Mouse (Mus musculus) left cerebral cortex, postnatal 25 days (tissue): Measurements from ENCODE around the gene Olfr69. TPM values are rescaled to one million over a fixed set of nuclear protein-coding genes. Genes with fewer than 3 reads are reported as not detected.
"Not testable (repeated sequence)": the region's sequence is repeated elsewhere in the genome, so short reads cannot be mapped to it uniquely, and the experiment has no call there.

Experiments
- DNase-seq, 2 experiments: peaks; one replicate each; pipeline ENCODE4 v3.0.0; 2022; ENCODE audit warnings: low spot score in 2 of 2, mixed read lengths in 1 of 2
- intact Hi-C: fragments of 180-260 bp; cut with DNase I; formaldehyde crosslinking; loops from one replicate; pipeline ENCODE4 v1.15.1; 2025
- total RNA-seq, 2 experiments: library from RNA; stranded (reverse); gene quantifications; 2 replicates each; pipeline ENCODE4 v1.2.3; 2021

The Olfr69 gene
- total RNA-seq, 2 experiments from 2014 or later = not detected

- intact Hi-C loops = no loop called here
- no peak for DNase-seq
These were observed 41.3 kb downstream of the Olfr69 start, which contains the start of gene Olfr628 for GRCm38 (mm10) chr7:103730074-103730473. Gene Olfr628 (plus strand): TSS chr7:103730374.

- DNase-seq = peak in 1 of 2 experiments; percentile 1
These were observed 55.0 kb downstream of the Olfr69 start for GRCm38 (mm10) chr7:103716398-103716797.

More at GRCm38 (mm10) chr7:103716398-103716797, 55.0 kb downstream of the Olfr69 start:
- intact Hi-C loops = not testable (repeated sequence)

Other genes with a start within 250 kb of the Olfr69 start
- not detected for gene Olfr612, start 228.9 kb downstream of the Olfr69 start, total RNA-seq
- not detected for gene Olfr613, start 223.5 kb downstream of the Olfr69 start, total RNA-seq
- gene Olfr615, start 215.5 kb downstream of the Olfr69 start, total RNA-seq = not detected
- not detected for gene Olfr616, start 202.5 kb downstream of the Olfr69 start, total RNA-seq
- gene Olfr617, start 198.5 kb downstream of the Olfr69 start, total RNA-seq = not detected
- not detected for gene Olfr618, start 181.5 kb downstream of the Olfr69 start, total RNA-seq
- not detected for gene Olfr619, start 171.0 kb downstream of the Olfr69 start, total RNA-seq
- gene Olfr620, start 159.1 kb downstream of the Olfr69 start, total RNA-seq = not detected
- not detected for gene Olfr622, start 128.9 kb downstream of the Olfr69 start, total RNA-seq
- gene Olfr623, start 107.9 kb downstream of the Olfr69 start, total RNA-seq = not detected
- under 1 TPM in 1 of 2 experiments, not detected in 1; 0.07 TPM for gene Olfr624, start 100.4 kb downstream of the Olfr69 start, total RNA-seq
- gene Olfr625-ps1, start 88.9 kb downstream of the Olfr69 start, total RNA-seq = not detected
- not detected for gene Olfr243, start 56.9 kb downstream of the Olfr69 start, total RNA-seq
- gene Olfr628, start 41.2 kb downstream of the Olfr69 start, total RNA-seq = not detected
- gene Olfr629, start 26.7 kb downstream of the Olfr69 start, total RNA-seq = not detected
- gene Olfr630, start 14.3 kb downstream of the Olfr69 start, total RNA-seq = not detected
- not detected for gene Olfr68, start 8.1 kb upstream of the Olfr69 start, total RNA-seq
- gene Olfr67, start 20.2 kb upstream of the Olfr69 start, total RNA-seq = not detected
- gene Hbb-bt, start 42.4 kb upstream of the Olfr69 start, total RNA-seq = 10 to 100 TPM; 78.9 to 84.4 TPM
- gene Hbb-bs, start 56.5 kb upstream of the Olfr69 start, total RNA-seq = 100 to 1,000 TPM; 511 to 567 TPM
- gene Hbb-bh2, start 68.9 kb upstream of the Olfr69 start, total RNA-seq = not detected
- not detected for gene Hbb-bh1, start 71.6 kb upstream of the Olfr69 start, total RNA-seq
- gene Hbb-y, start 81.6 kb upstream of the Olfr69 start, total RNA-seq = not detected
- not detected for gene Olfr66, start 114.7 kb upstream of the Olfr69 start, total RNA-seq
- not detected for gene Olfr64, start 122.9 kb upstream of the Olfr69 start, total RNA-seq
- gene Olfr65, start 131.9 kb upstream of the Olfr69 start, total RNA-seq = not detected
- not detected for gene Olfr631, start 157.2 kb upstream of the Olfr69 start, total RNA-seq
- gene Olfr632, start 162.8 kb upstream of the Olfr69 start, total RNA-seq = not detected
- gene Olfr633, start 172.8 kb upstream of the Olfr69 start, total RNA-seq = not detected
- gene Olfr635, start 199.6 kb upstream of the Olfr69 start, total RNA-seq = under 1 TPM; 0.05 to 0.07 TPM
- not detected for gene Olfr638, start 227.2 kb upstream of the Olfr69 start, total RNA-seq
- gene Olfr639, start 245.7 kb upstream of the Olfr69 start, total RNA-seq = under 1 TPM; 0.07 to 0.16 TPM